Mouse (Mus musculus): ENCODE results near the gene Gfpt1.

- TF ChIP-seq POLR2A (IDR thresholded peaks at IDR 0.05; ENCODE audit: low read depth, low read length): no peak
- no peak for TF ChIP-seq CTCF (IDR thresholded peaks at IDR 0.05; ENCODE audit: extremely low read depth, insufficient read depth, insufficient read length, insufficient replicate concordance)
These were observed 2.9 kb downstream of the Gfpt1 start for GRCm38 (mm10) chr6:87045507-87045906.

Data from spleen, adult 2 months (tissue).